Mouse (Mus musculus) small intestine, adult 2 months (tissue): Measurements from ENCODE around the gene Cmtm6.

Source experiments
- CTCF ChIP-seq: fragments of 200-500 bp; IDR thresholded peaks from 2 replicates; pipeline ENCODE4 v1.5.1; 2012; ENCODE audit warnings: low read depth, mild to moderate bottlenecking, control low read depth, inconsistent platforms, low read length, moderate library complexity, mixed read lengths; ENCODE audit not compliant: insufficient replicate concordance, insufficient read length; ENCODE audit errors: extremely low read depth
- POLR2A ChIP-seq: fragments of 200-500 bp; IDR thresholded peaks from 2 replicates; pipeline ENCODE4 v1.6.1; 2012; ENCODE audit warnings: low read depth, mild to moderate bottlenecking, control low read depth, inconsistent platforms, low read length, moderate library complexity

GRCm38 (mm10) chr9:114742731-114743130 is 11.8 kb downstream of the Cmtm6 start:
- TF ChIP-seq POLR2A: no peak
- no peak for TF ChIP-seq CTCF
